Mouse (Mus musculus) frontal cortex, postnatal 10 days (tissue): ENCODE measurements around the gene Cic.
"Not testable (repeated sequence)": the region's sequence is repeated elsewhere in the genome, so short reads cannot be mapped to it uniquely, and the experiment has no call there.

Experiments used
- DNase-seq, 2 experiments: peaks; one replicate each; pipeline ENCODE4 v3.0.0; 2022; ENCODE audit warnings: low spot score in 2 of 2, mixed read lengths in 1 of 2

Gene Cic

DNA sequence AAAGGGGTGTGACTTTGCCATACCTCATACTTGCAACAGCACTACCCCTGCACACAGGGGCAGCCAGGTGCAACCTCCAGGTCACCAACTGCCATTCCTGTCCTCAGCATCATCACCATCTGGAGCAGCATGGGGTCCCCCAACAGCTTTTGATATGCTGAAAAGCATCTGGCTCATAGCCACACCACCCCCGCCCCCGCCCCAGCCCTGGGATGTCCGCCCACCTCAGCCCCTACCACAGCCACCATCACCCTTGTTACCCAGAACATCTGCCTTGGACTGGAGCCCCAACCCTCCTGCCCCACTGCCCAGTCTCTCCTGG, 36.1 kb downstream of the Cic start:
- DNase-seq: no peak

- no peak for DNase-seq
Observed at GRCm38 (mm10) chr7:25305481-25305880, 38.0 kb downstream of the Cic start.

DNA sequence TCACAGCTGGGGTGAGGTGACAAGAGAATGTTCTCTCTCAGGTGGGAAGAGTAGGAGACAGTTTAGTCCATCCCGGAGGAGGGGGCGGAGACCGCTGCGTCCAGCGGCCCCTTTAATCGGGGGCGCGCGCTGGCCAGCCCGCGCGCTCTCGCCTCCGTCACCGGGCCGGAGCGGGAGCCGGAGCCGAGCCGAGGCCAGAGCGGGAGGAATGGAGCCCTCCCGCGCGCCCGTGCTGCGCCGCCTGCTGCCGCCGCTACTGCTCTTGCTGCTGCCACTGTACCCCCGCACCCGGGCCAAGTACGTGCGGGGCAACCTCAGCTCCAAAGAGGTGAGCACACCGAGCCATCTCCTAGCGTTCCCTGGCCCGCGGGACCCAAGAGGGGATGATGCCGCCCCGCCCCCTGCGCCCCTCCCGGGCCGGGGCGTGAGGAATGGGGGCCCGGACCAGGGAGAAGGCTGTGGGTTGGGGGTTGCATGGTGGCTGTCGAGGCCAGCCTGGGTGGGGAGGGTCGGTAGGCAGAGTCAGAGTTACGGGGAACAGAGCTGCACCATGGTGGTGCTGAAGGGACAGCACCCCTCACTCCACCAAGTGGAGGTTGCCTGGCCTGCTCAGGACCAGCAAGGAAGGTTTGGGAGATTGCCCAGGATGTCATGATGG, 38.6 kb downstream of the Cic start, which contains the start of gene Tmem145:
TSS of gene Tmem145 (plus strand) at position 151 of the 658 bp plus-strand sequence.
- DNase-seq: no peak

- DNase-seq: no peak
Observed at GRCm38 (mm10) chr7:25306614-25306996, 39.1 kb downstream of the Cic start.

- no peak for DNase-seq
Observed at GRCm38 (mm10) chr7:25308702-25309318, 41.3 kb downstream of the Cic start.

- no peak for DNase-seq
Observed at GRCm38 (mm10) chr7:25309425-25309824, 41.9 kb downstream of the Cic start.

- DNase-seq: no peak
Observed at GRCm38 (mm10) chr7:25311193-25311592, 43.7 kb downstream of the Cic start.

GRCm38 (mm10) chr7:25313325-25313724, 45.8 kb downstream of the Cic start:
- no peak for DNase-seq

DNA sequence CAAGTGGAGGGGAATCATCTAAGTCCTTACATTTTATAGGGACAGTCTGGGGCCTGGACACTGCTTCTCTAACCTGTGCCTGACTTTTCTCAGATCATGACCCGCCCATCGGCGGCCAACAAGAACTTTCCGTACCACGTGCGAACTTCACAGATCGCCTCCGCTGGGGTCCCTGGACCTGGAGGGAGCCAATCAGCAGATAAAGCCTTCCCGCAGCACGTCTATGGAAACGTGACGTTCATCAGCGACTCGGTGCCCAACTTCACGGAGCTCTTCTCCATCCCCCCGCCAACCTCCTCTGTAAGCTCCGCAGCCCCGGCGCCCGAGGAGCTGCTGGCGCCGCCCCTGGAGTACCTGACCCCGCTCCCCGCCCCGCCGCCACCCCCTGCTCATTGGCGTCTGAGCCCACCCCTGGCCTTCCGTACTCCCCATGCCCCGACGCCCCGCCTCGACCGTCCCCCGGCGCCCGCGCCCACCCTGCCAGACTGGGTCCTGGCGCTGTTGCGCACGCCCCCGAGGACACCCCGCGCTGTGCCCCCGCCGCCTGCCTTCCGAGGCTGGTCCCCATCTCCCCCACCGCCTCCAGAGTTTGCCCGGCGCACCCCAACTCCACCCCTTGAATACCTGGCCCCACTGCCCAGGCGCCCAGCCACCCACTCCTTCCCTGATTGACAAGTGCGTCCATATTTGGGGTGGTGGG, 47.3 kb downstream of the Cic start:
- no peak for DNase-seq

GRCm38 (mm10) chr7:25315306-25316041, 48.0 kb downstream of the Cic start:
- peak in 1 of 2 experiments; percentile 42 for DNase-seq

GRCm38 (mm10) chr7:25316532-25317445, 49.3 kb downstream of the Cic start, which contains the start of gene Megf8:
Gene Megf8 (plus strand): TSS chr7:25317164.
- peak; percentile 93 for DNase-seq

GRCm38 (mm10) chr7:25317446-25317999, 50.0 kb downstream of the Cic start:
- no peak for DNase-seq

DNA sequence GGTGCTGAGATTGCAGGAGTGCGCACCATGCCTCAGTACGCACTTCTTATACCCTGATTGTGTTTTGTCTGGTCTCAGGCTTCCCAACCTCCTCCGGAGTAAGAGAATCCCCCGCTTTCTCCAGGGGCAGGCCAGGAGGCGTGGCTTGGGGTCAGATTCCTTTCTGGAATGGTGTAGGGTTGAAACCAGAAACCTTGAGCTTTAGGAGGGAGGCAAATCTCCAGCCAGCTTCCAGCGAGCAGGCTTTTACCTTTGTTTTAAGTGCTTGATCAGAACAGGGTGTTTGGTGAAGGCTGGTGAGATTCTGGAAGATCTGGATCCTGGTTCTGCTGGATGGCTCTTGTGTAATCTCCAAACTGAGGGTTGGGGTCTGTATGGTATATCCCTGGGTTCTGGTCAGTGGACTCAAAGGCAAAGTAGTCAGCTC, 54.6 kb downstream of the Cic start:
- no peak for DNase-seq

DNA sequence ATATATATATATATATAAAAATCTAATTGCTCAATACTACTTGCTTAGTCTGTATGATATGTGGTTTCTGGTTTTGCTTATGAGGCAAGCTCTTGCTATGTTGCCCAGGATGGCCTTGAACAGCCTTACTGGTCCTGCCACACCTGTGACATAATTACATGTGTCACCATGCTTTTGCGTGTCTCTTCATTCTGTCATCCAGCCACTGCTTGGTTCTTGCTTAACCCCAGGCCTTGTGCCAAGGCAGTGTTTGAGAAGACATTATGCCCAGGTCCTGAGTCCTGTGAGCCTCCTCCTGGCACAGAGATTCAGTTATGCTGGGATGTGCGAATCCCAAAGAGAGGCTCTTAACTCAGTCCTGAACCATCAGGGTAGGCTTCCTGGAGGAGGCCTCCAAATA, 55.7 kb downstream of the Cic start:
- no peak for DNase-seq

DNA sequence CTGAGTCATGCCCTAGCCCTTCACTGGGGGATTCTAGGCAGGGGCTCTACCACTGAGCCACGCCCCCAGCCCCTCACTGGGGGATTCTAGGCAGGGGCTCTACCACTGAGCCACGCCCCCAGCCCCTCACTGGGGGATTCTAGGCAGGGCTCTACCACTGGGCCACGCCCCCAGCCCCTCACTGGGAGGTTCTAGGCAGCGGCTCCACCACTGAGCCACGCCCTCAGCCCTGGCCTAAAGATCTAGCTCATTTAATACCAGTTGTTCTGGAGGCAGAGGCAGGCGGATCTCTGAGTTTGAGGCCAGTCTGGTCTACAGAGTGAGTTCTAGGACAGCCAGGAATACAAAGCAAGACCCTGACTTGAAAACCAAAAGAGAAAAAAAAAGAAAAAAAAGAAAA, 57.9 kb downstream of the Cic start:
- not testable (repeated sequence) for DNase-seq

DNA sequence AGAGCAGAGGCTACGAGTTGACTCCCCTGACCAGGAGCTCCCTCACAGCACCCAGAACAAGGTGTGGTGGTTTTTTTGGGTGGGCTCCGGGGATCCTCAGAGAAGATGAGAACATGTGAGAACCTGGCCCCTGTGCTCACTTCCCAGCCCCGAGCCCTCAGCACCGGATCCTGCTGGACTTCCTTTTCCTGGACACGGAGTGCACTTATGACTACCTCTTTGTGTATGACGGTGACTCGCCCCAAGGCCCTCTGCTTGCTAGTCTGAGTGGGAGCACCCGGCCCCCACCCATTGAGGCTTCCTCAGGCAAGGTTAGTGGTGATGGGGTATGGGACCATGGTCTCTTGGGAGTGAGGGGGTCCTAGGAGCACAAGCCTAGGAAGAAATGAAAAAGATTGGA, 58.7 kb downstream of the Cic start:
- no peak for DNase-seq

GRCm38 (mm10) chr7:25333596-25334307, 66.2 kb downstream of the Cic start:
- peak; percentile 49 to 61 for DNase-seq

- DNase-seq: no peak
Observed at GRCm38 (mm10) chr7:25334472-25334871, 67.0 kb downstream of the Cic start.

- no peak for DNase-seq
Observed at GRCm38 (mm10) chr7:25339329-25339728, 71.8 kb downstream of the Cic start.
